Mouse (Mus musculus) ovary, postnatal 14 days (tissue): ENCODE measurements around the gene Trim62.

Source experiments
- DNase-seq: peaks from one replicate; pipeline ENCODE4 v3.0.0; 2022; ENCODE audit warnings: low spot score

Trim62 gene

GRCm38 (mm10) chr4:128886571-128886970 lies 3.2 kb downstream of the Trim62 start:
- no peak for DNase-seq

GRCm38 (mm10) chr4:128887026-128887425 lies 3.6 kb downstream of the Trim62 start:
- no peak for DNase-seq

- no peak for DNase-seq
Measured at GRCm38 (mm10) chr4:128887641-128888091, 4.3 kb downstream of the Trim62 start.

- DNase-seq, result no peak
Measured at GRCm38 (mm10) chr4:128888436-128888990, 5.1 kb downstream of the Trim62 start.

- DNase-seq, result no peak
Measured at GRCm38 (mm10) chr4:128889752-128890630, 6.6 kb downstream of the Trim62 start.

GRCm38 (mm10) chr4:128891157-128891556 lies 7.8 kb downstream of the Trim62 start:
- DNase-seq, result no peak

GRCm38 (mm10) chr4:128891746-128892145 lies 8.4 kb downstream of the Trim62 start:
- no peak for DNase-seq

- no peak for DNase-seq
Measured at GRCm38 (mm10) chr4:128892188-128892587, 8.8 kb downstream of the Trim62 start.

- no peak for DNase-seq
Measured at GRCm38 (mm10) chr4:128894112-128894511, 10.7 kb downstream of the Trim62 start.

GRCm38 (mm10) chr4:128895841-128896240 lies 12.5 kb downstream of the Trim62 start:
- no peak for DNase-seq

GRCm38 (mm10) chr4:128896667-128897066 lies 13.3 kb downstream of the Trim62 start:
- DNase-seq, result no peak

GRCm38 (mm10) chr4:128897911-128898421 lies 14.6 kb downstream of the Trim62 start:
- no peak for DNase-seq

GRCm38 (mm10) chr4:128899332-128899731 lies 16.0 kb downstream of the Trim62 start:
- DNase-seq, result peak; percentile 63

GRCm38 (mm10) chr4:128900484-128900883 lies 17.1 kb downstream of the Trim62 start:
- no peak for DNase-seq

GRCm38 (mm10) chr4:128902390-128902789 lies 19.0 kb downstream of the Trim62 start:
- no peak for DNase-seq

- DNase-seq, result no peak
Measured at GRCm38 (mm10) chr4:128904035-128904800, 20.8 kb downstream of the Trim62 start.

GRCm38 (mm10) chr4:128905251-128905650 lies 21.9 kb downstream of the Trim62 start:
- no peak for DNase-seq

GRCm38 (mm10) chr4:128906757-128907156 lies 23.4 kb downstream of the Trim62 start:
- no peak for DNase-seq

- DNase-seq, result no peak
Measured at GRCm38 (mm10) chr4:128907238-128907968, 24.0 kb downstream of the Trim62 start.

- DNase-seq, result peak; percentile 34
Measured at GRCm38 (mm10) chr4:128908586-128909377, 25.4 kb downstream of the Trim62 start.

GRCm38 (mm10) chr4:128909378-128909831 lies 26.0 kb downstream of the Trim62 start:
- no peak for DNase-seq
